Mouse (Mus musculus) granulocyte monocyte progenitor cell, adult 5-6 weeks (primary cell): Measurements from ENCODE around the gene Pkn2. TPM values are rescaled to one million over a fixed set of nuclear protein-coding genes. Genes with fewer than 3 reads are reported as not detected.

Experiments
- ATAC-seq: replicated peaks from 2 replicates; pipeline ENCODE4 v1.8.0; 2016; ENCODE audit warnings: mild to moderate bottlenecking, moderate TSS enrichment, inconsistent platforms; ENCODE audit not compliant: poor library complexity, severe bottlenecking
- total RNA-seq, 2 experiments: library from RNA; stranded (forward) in 1 of 2; stranded (reverse) in 1 of 2; fragments of 200-712, 200-1000 nt in 1 of 2; fragments of >200 nt in 1 of 2; fragmentation: Nextera tagmentation in 1 of 2; gene quantifications; 2 replicates each; pipeline ENCODE4 v1.2.3; 2014 to 2017

Pkn2 gene
- total RNA-seq, 2 experiments from 2014 or later, result 24.6 to 58.6 TPM

DNA sequence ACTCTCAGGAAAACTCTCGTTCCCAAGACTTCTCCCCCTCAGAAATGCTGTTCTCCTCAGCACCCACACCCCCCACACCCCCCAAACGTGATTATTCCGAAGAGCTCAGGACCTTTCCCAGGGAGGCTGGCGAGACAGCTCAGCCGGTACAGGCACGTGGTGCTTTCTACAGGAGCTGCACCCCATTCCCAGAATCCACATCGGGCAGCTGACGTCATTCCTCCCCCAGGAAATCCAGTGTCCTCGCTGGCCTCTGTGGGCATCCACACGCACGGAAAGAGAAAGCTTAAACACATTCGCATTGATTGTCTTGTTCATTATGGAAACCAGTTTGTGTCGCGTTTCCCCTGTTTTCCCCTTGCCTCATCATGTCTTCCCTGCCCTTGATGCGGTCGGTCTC is 132.7 kb downstream of the Pkn2 start:
- ATAC-seq, result no peak

DNA sequence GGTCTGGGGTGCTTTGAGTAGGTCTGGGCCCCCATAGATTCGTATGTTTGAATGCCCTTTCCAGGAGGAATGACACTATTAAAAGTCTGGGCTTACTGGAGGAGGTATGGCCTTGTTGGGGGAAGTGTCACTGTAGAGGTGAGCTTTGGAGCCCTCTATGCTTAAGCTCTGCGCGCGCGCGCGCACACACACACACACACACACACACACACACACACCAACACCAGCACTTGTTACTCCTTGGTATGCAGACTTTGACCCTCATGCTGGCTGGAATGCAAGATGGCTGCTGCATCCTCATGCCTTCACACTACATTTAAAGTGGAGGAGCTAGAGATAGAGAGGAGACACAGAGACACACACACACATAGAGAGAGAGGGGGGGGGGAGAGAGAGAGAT is 134.1 kb downstream of the Pkn2 start:
- no peak for ATAC-seq

DNA sequence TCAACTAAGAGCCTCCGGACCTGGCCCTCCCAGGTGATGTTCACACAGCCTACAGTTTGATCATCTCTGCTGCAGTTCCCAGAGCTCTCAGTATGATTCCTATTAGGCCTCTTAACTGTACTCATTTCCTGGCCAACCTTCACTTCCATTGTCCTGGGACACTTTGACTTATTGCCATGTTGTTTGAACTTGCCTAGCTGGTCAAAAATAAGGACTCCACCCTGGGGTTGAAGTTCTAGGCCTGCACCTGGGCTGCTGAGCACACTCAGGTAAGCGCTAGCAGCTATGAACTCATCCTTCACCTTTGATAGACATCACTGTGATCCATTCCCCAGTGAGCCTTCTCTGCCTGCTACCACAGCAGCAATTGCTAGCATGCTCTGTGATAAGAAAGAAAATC is 136.7 kb downstream of the Pkn2 start:
- no peak for ATAC-seq

DNA sequence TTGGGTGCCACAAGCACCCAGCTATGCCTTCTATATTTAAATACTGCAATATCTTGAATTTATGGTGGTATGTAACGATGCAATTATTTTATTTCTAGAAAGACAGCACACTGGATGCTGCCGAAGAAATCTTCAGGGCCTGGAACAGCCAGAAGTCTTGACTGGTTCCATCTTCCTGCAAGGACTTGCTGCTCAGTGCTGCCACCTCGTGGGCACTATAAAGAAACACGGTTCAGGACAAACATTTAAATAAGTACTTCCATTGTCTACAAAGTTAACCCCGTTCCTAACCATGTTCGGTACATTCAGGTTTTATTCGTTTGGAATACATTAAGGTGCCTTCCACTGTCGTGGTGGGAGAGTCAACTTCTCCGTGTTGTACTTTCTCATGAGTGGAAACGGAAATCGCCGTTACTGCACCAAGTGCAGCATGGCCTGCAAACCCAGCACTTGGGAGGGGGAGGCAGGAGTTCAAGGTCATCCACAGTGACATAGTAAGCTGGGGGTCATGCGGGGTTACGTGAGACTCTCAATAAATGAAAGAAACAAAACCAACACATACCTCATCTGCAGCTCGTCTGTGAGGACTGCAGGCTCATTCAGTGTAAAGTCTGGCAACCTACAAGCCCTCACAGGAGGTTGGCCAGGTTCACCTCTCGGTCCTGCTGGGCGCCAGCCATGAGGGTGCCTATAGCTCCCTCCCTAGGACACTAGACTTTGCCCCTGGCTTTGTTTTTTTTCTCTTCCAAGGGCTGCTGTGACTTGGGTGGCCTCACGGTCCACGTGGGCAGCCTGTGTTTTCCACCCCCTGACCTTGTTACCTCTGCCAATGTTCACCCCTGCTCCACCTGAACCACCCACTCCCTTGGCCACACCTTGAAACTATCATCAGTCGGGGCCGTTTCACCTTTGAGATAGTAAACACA is 137.6 kb downstream of the Pkn2 start:
- ATAC-seq, result peak; percentile 80

Other genes with a start within 250 kb of the Pkn2 start
- 33.4 and 57.5 TPM in 2 replicates for gene Kyat3, start 181.0 kb downstream of the Pkn2 start, total RNA-seq (2014; fragmentation: Nextera tagmentation)
- 34.3 and 45.1 TPM in 2 replicates for gene Kyat3, start 181.0 kb downstream of the Pkn2 start, total RNA-seq (2017)
- 66.2 and 75.2 TPM in 2 replicates for gene Gtf2b, start 117.0 kb downstream of the Pkn2 start, total RNA-seq (2014; fragmentation: Nextera tagmentation)
- 127 and 139 TPM in 2 replicates for gene Gtf2b, start 117.0 kb downstream of the Pkn2 start, total RNA-seq (2017)